Mouse (Mus musculus): ENCODE results near the gene Crtc3. TPM values are rescaled to one million over a fixed set of nuclear protein-coding genes. Genes with fewer than 3 reads are reported as not detected.

The Crtc3 gene
- polyA plus RNA-seq, 1 experiment from 2014 or later = 4.1 TPM

GRCm38 (mm10) chr7:80585380-80585779 lies 103.3 kb downstream of the Crtc3 start:
- Histone ChIP-seq H3K9ac (replicated peaks) (no peak overlapping the region), H3K4me3 (ENCODE audit: low read depth, low read length) (no peak overlapping the region), H3K4me1 (ENCODE audit: insufficient read depth) (peaks cover 10% of the 10 kb centered on the region), H3K4me2 (ENCODE audit: low read depth, low read length) (no peak overlapping the region), H3K36me3 (replicated peaks; ENCODE audit: insufficient read depth, low read length) (peaks cover 20% of the 10 kb centered on the region), H3K27me3 (ENCODE audit: insufficient read depth, low read length) (no peaks in the 10 kb centered on the region), H3K9me3 (ENCODE audit: low read length) (no peaks in the 10 kb centered on the region), H3K27ac (ENCODE audit: low read depth) (no peak overlapping the region)
- no peak for TF ChIP-seq EP300 (IDR thresholded peaks at IDR 0.05; ENCODE audit: low read depth)
- no peak for TF ChIP-seq CTCF (IDR thresholded peaks at IDR 0.05; ENCODE audit: low read depth)
- DNase-seq (no peak), ATAC-seq (no peak)
- WGBS (ENCODE audit: insufficient replicate concordance) = 79% methylated on average over 9 of the region's 9 CpGs

- DNase-seq = peak; percentile 46
- ATAC-seq = 0 out of 2 replicates have a peak, but pooled peaks have one; percentile 38
- H3K36me3 ChIP-seq (replicated peaks; ENCODE audit: insufficient read depth, low read length) = peaks cover 7% of the 10 kb centered on the region
- H3K9ac ChIP-seq (replicated peaks) = no peak overlapping the region
- H3K27ac ChIP-seq (ENCODE audit: low read depth) = no peak overlapping the region
- H3K9me3 ChIP-seq (ENCODE audit: low read length) = no peaks in the 10 kb centered on the region
- no peak overlapping the region for H3K4me2 ChIP-seq (ENCODE audit: low read depth, low read length)
- H3K4me3 ChIP-seq (ENCODE audit: low read depth, low read length) = no peak overlapping the region
- 24% methylated on average over 6 of the region's 6 CpGs for WGBS (ENCODE audit: insufficient replicate concordance)
- peaks cover 10% of the 10 kb centered on the region for H3K4me1 ChIP-seq (ENCODE audit: insufficient read depth)
- no peak for TF ChIP-seq EP300 (IDR thresholded peaks at IDR 0.05; ENCODE audit: low read depth)
- peak; percentile 89 for TF ChIP-seq CTCF (IDR thresholded peaks at IDR 0.05; ENCODE audit: low read depth)
- no peaks in the 10 kb centered on the region for H3K27me3 ChIP-seq (ENCODE audit: insufficient read depth, low read length)
These were observed 104.7 kb downstream of the Crtc3 start for GRCm38 (mm10) chr7:80583981-80584380.

- TF ChIP-seq EP300 (IDR thresholded peaks at IDR 0.05; ENCODE audit: low read depth) = 0 out of 2 replicates have a peak, but pooled peaks have one; percentile 18
- no peak for TF ChIP-seq CTCF (IDR thresholded peaks at IDR 0.05; ENCODE audit: low read depth)
- ATAC-seq (peak; percentile 47; the same call in 1 of the 2 replicates), DNase-seq (peak; percentile 31)
- Histone ChIP-seq H3K27me3 (ENCODE audit: insufficient read depth, low read length) (no peaks in the 10 kb centered on the region), H3K27ac (ENCODE audit: low read depth) (peak overlapping the region; percentile 34; the same call in 1 of the 2 replicates), H3K4me1 (ENCODE audit: insufficient read depth) (peaks cover 10% of the 10 kb centered on the region), H3K9me3 (ENCODE audit: low read length) (no peaks in the 10 kb centered on the region), H3K4me3 (ENCODE audit: low read depth, low read length) (peak overlapping the region; percentile 11; the same call in 1 of the 2 replicates), H3K36me3 (replicated peaks; ENCODE audit: insufficient read depth, low read length) (no peaks in the 10 kb centered on the region), H3K4me2 (ENCODE audit: low read depth, low read length) (peak overlapping the region; percentile 68), H3K9ac (replicated peaks) (no peak overlapping the region)
- WGBS (ENCODE audit: insufficient replicate concordance) = 15% methylated on average over 20 of the region's 20 CpGs
These were observed 105.7 kb downstream of the Crtc3 start for GRCm38 (mm10) chr7:80582821-80583451.

GRCm38 (mm10) chr7:80580368-80580767 lies 108.3 kb downstream of the Crtc3 start:
- DNase-seq = peak; percentile 53
- 26% methylated on average over 6 of the region's 6 CpGs for WGBS (ENCODE audit: insufficient replicate concordance)
- no peak overlapping the region for H3K27ac ChIP-seq (ENCODE audit: low read depth)
- no peak for ATAC-seq
- no peak overlapping the region for H3K9ac ChIP-seq (replicated peaks)
- peak; percentile 84 for TF ChIP-seq CTCF (IDR thresholded peaks at IDR 0.05; ENCODE audit: low read depth)
- TF ChIP-seq EP300 (IDR thresholded peaks at IDR 0.05; ENCODE audit: low read depth) = no peak
- H3K4me1 ChIP-seq (ENCODE audit: insufficient read depth) = peaks cover 16% of the 10 kb centered on the region
- no peak overlapping the region for H3K4me3 ChIP-seq (ENCODE audit: low read depth, low read length)
- H3K36me3 ChIP-seq (replicated peaks; ENCODE audit: insufficient read depth, low read length) = no peaks in the 10 kb centered on the region
- no peaks in the 10 kb centered on the region for H3K27me3 ChIP-seq (ENCODE audit: insufficient read depth, low read length)
- no peaks in the 10 kb centered on the region for H3K9me3 ChIP-seq (ENCODE audit: low read length)
- no peak overlapping the region for H3K4me2 ChIP-seq (ENCODE audit: low read depth, low read length)

- TF ChIP-seq CTCF (IDR thresholded peaks at IDR 0.05; ENCODE audit: low read depth) (no peak), EP300 (IDR thresholded peaks at IDR 0.05; ENCODE audit: low read depth) (no peak)
- WGBS (ENCODE audit: insufficient replicate concordance) = 73% methylated on average over 14 of the region's 14 CpGs
- ATAC-seq = no peak
- Histone ChIP-seq H3K4me1 (ENCODE audit: insufficient read depth) (peaks cover 6% of the 10 kb centered on the region), H3K36me3 (replicated peaks; ENCODE audit: insufficient read depth, low read length) (no peaks in the 10 kb centered on the region), H3K9me3 (ENCODE audit: low read length) (no peaks in the 10 kb centered on the region), H3K27ac (ENCODE audit: low read depth) (no peak overlapping the region), H3K27me3 (ENCODE audit: insufficient read depth, low read length) (0 out of 2 replicates have a peak, but pooled peaks cover 3% of the 10 kb centered on the region), H3K4me2 (ENCODE audit: low read depth, low read length) (no peak overlapping the region), H3K4me3 (ENCODE audit: low read depth, low read length) (no peak overlapping the region), H3K9ac (replicated peaks) (no peak overlapping the region)
- DNase-seq = no peak
These were observed 111.2 kb downstream of the Crtc3 start for GRCm38 (mm10) chr7:80577417-80577980.

- 0 out of 2 replicates have a peak, but pooled peaks cover 3% of the 10 kb centered on the region for H3K27me3 ChIP-seq (ENCODE audit: insufficient read depth, low read length)
- TF ChIP-seq CTCF (IDR thresholded peaks at IDR 0.05; ENCODE audit: low read depth) (no peak), EP300 (IDR thresholded peaks at IDR 0.05; ENCODE audit: low read depth) (no peak)
- H3K27ac ChIP-seq (ENCODE audit: low read depth) = no peak overlapping the region
- no peak overlapping the region for H3K4me3 ChIP-seq (ENCODE audit: low read depth, low read length)
- H3K36me3 ChIP-seq (replicated peaks; ENCODE audit: insufficient read depth, low read length) = no peaks in the 10 kb centered on the region
- peaks cover 6% of the 10 kb centered on the region; the same call in 1 of the 2 replicates for H3K4me1 ChIP-seq (ENCODE audit: insufficient read depth)
- 48% methylated on average over 3 of the region's 3 CpGs for WGBS (ENCODE audit: insufficient replicate concordance)
- H3K9me3 ChIP-seq (ENCODE audit: low read length) = no peaks in the 10 kb centered on the region
- ATAC-seq (no peak; the same call in 1 of the 2 replicates), DNase-seq (no peak)
- H3K9ac ChIP-seq (replicated peaks) = no peak overlapping the region
- H3K4me2 ChIP-seq (ENCODE audit: low read depth, low read length) = no peak overlapping the region
These were observed 112.1 kb downstream of the Crtc3 start for GRCm38 (mm10) chr7:80576626-80577025.

Data from liver, postnatal 0 days (tissue).